Mouse (Mus musculus): ENCODE measurements around the gene Zfp874b. TPM values are rescaled to one million over a fixed set of nuclear protein-coding genes. Genes with fewer than 3 reads are reported as not detected.
"Not testable (repeated sequence)": the region's sequence is repeated elsewhere in the genome, so short reads cannot be mapped to it uniquely, and the experiment has no call there.

Zfp874b gene
- polyA plus RNA-seq (2015; fragmentation: Nextera tagmentation; extraction: Ambion mirVana), result 1.7 TPM in 2 replicates

- Histone ChIP-seq H3K27me3 (no peaks in the 10 kb centered on the region), H3K36me3 (ENCODE audit: poor library complexity, severe bottlenecking) (peaks cover 9% of the 10 kb centered on the region), H3K4me2 (peak within 1 kb of the TSS; percentile 74), H3K9me3 (replicated peaks) (no peaks in the 10 kb centered on the region), H3K4me1 (peaks cover 10% of the 10 kb centered on the region; the same call in 1 of the 2 replicates), H3K27ac (no peak within 1 kb of the TSS), H3K4me3 (peak within 1 kb of the TSS; percentile 58), H3K9ac (peak within 1 kb of the TSS; percentile 70)
- ATAC-seq, result peak; percentile 97
- 7% methylated on average over 20 of the region's 20 CpGs for WGBS
These were observed at the start of gene Zfp874b for GRCm38 (mm10) chr13:67483625-67484423. Gene Zfp874b, minus strand, starts transcription at chr13:67484258.

GRCm38 (mm10) chr13:67527049-67527730 lies 43.1 kb upstream of the Zfp874b start:
- H3K4me2 ChIP-seq, result no peak overlapping the region
- no peaks in the 10 kb centered on the region for H3K9me3 ChIP-seq (replicated peaks)
- no peaks in the 10 kb centered on the region for H3K27me3 ChIP-seq
- H3K4me3 ChIP-seq, result no peak overlapping the region
- no peak overlapping the region for H3K27ac ChIP-seq
- no peak overlapping the region for H3K9ac ChIP-seq
- H3K36me3 ChIP-seq (ENCODE audit: poor library complexity, severe bottlenecking), result no peaks in the 10 kb centered on the region
- no peak for ATAC-seq
- H3K4me1 ChIP-seq, result peaks cover 21% of the 10 kb centered on the region
- 79% methylated on average over 3 of the region's 3 CpGs for WGBS

- Histone ChIP-seq H3K36me3 (ENCODE audit: poor library complexity, severe bottlenecking) (peaks cover 7% of the 10 kb centered on the region), H3K9me3 (replicated peaks) (no peaks in the 10 kb centered on the region), H3K4me1 (peaks cover 21% of the 10 kb centered on the region), H3K4me2 (peak within 1 kb of the TSS; percentile 86), H3K9ac (peak within 1 kb of the TSS; percentile 82), H3K27me3 (no peaks in the 10 kb centered on the region), H3K27ac (peak within 1 kb of the TSS; percentile 63), H3K4me3 (peak within 1 kb of the TSS; percentile 82)
- WGBS, result 0% methylated on average over 27 of the region's 27 CpGs
- peak; percentile 99 for ATAC-seq
These were observed 41.8 kb upstream of the Zfp874b start, which contains the start of the genes Gm26965 and Zfp87 for GRCm38 (mm10) chr13:67525753-67526410. Gene Gm26965, minus strand, starts transcription at chr13:67526151. Gene Zfp87, minus strand, starts transcription at chr13:67526177.

GRCm38 (mm10) chr13:67500908-67501307 lies 16.9 kb upstream of the Zfp874b start:
- H3K4me2 ChIP-seq, result no peak overlapping the region
- H3K4me1 ChIP-seq, result peaks cover 10% of the 10 kb centered on the region
- peaks cover 9% of the 10 kb centered on the region for H3K36me3 ChIP-seq (ENCODE audit: poor library complexity, severe bottlenecking)
- no peak overlapping the region for H3K9ac ChIP-seq
- ATAC-seq, result peak; percentile 41
- no peaks in the 10 kb centered on the region for H3K27me3 ChIP-seq
- H3K9me3 ChIP-seq (replicated peaks), result no peaks in the 10 kb centered on the region
- H3K4me3 ChIP-seq, result no peak overlapping the region
- no peak overlapping the region for H3K27ac ChIP-seq
- WGBS, result 87% methylated on average over 1 of the region's 1 CpGs

GRCm38 (mm10) chr13:67500084-67500719 lies 16.1 kb upstream of the Zfp874b start, which contains the start of gene Zfp58:
Gene Zfp58, minus strand, starts transcription at chr13:67500555.
- peak within 1 kb of the TSS; percentile 81 for H3K4me3 ChIP-seq
- no peaks in the 10 kb centered on the region for H3K9me3 ChIP-seq (replicated peaks)
- H3K9ac ChIP-seq, result peak within 1 kb of the TSS; percentile 81
- no peaks in the 10 kb centered on the region for H3K27me3 ChIP-seq
- ATAC-seq, result peak; percentile 98
- H3K4me1 ChIP-seq, result peaks cover 10% of the 10 kb centered on the region
- peaks cover 14% of the 10 kb centered on the region for H3K36me3 ChIP-seq (ENCODE audit: poor library complexity, severe bottlenecking)
- H3K4me2 ChIP-seq, result peak within 1 kb of the TSS; percentile 79
- 0% methylated on average over 22 of the region's 22 CpGs for WGBS
- no peak within 1 kb of the TSS for H3K27ac ChIP-seq

GRCm38 (mm10) chr13:67495631-67496030 lies 11.6 kb upstream of the Zfp874b start:
- no peak overlapping the region for H3K4me3 ChIP-seq
- ATAC-seq, result no peak
- H3K4me2 ChIP-seq, result no peak overlapping the region
- 90% methylated on average over 1 of the region's 1 CpGs for WGBS
- H3K9me3 ChIP-seq (replicated peaks), result peaks cover 8% of the 10 kb centered on the region; the same call in 1 of the 2 replicates
- H3K27me3 ChIP-seq, result no peaks in the 10 kb centered on the region
- no peak overlapping the region for H3K9ac ChIP-seq
- H3K27ac ChIP-seq, result no peak overlapping the region
- H3K4me1 ChIP-seq, result peaks cover 10% of the 10 kb centered on the region
- peaks cover 56% of the 10 kb centered on the region for H3K36me3 ChIP-seq (ENCODE audit: poor library complexity, severe bottlenecking)

GRCm38 (mm10) chr13:67484424-67484811 lies 360 bp upstream of the Zfp874b start:
- Histone ChIP-seq H3K4me1 (peaks cover 10% of the 10 kb centered on the region; the same call in 1 of the 2 replicates), H3K4me3 (peak overlapping the region; percentile 58), H3K9ac (peak overlapping the region; percentile 70), H3K9me3 (replicated peaks) (no peaks in the 10 kb centered on the region), H3K4me2 (peak overlapping the region; percentile 74), H3K36me3 (ENCODE audit: poor library complexity, severe bottlenecking) (peaks cover 13% of the 10 kb centered on the region), H3K27me3 (no peaks in the 10 kb centered on the region), H3K27ac (no peak overlapping the region)
- peak; percentile 72 for ATAC-seq
- WGBS, result 45% methylated on average over 8 of the region's 8 CpGs

GRCm38 (mm10) chr13:67481528-67481927 lies 2.5 kb downstream of the Zfp874b start:
- no peaks in the 10 kb centered on the region for H3K27me3 ChIP-seq
- 60% methylated on average over 4 of the region's 4 CpGs for WGBS

GRCm38 (mm10) chr13:67469274-67469673 lies 14.8 kb downstream of the Zfp874b start:
- no peak for ATAC-seq
- no peaks in the 10 kb centered on the region for H3K9me3 ChIP-seq (replicated peaks)
- WGBS, result 90% methylated on average over 3 of the region's 3 CpGs

More at GRCm38 (mm10) chr13:67481528-67481927, 2.5 kb downstream of the Zfp874b start:
- Histone ChIP-seq H3K9me3 (replicated peaks) (no peaks in the 10 kb centered on the region), H3K4me3 (no peak overlapping the region), H3K36me3 (ENCODE audit: poor library complexity, severe bottlenecking) (no peaks in the 10 kb centered on the region), H3K27ac (no peak overlapping the region), H3K9ac (no peak overlapping the region), H3K4me2 (no peak overlapping the region), H3K4me1 (peaks cover 10% of the 10 kb centered on the region; the same call in 1 of the 2 replicates)
- ATAC-seq, result no peak

GRCm38 (mm10) chr13:67463506-67464185 lies 20.4 kb downstream of the Zfp874b start:
- H3K9me3 ChIP-seq (replicated peaks); H3K4me2 ChIP-seq; H3K4me1 ChIP-seq; H3K9ac ChIP-seq; H3K36me3 ChIP-seq (ENCODE audit: poor library complexity, severe bottlenecking); ATAC-seq; H3K27ac ChIP-seq; H3K4me3 ChIP-seq; H3K27me3 ChIP-seq: not testable (repeated sequence)
- 91% methylated on average over 3 of the region's 5 CpGs for WGBS

More at GRCm38 (mm10) chr13:67469274-67469673, 14.8 kb downstream of the Zfp874b start:
- no peak overlapping the region for H3K4me2 ChIP-seq
- H3K36me3 ChIP-seq (ENCODE audit: poor library complexity, severe bottlenecking), result peaks cover 16% of the 10 kb centered on the region; the same call in 1 of the 2 replicates
- H3K4me3 ChIP-seq, result no peak overlapping the region
- no peak overlapping the region for H3K9ac ChIP-seq
- H3K27ac ChIP-seq, result no peak overlapping the region
- H3K4me1 ChIP-seq, result no peaks in the 10 kb centered on the region
- no peaks in the 10 kb centered on the region for H3K27me3 ChIP-seq

GRCm38 (mm10) chr13:67452021-67452309 lies 32.1 kb downstream of the Zfp874b start:
- 0 out of 2 replicates have a peak, but pooled peaks have one; percentile 25 for ATAC-seq
- H3K27ac ChIP-seq, result no peak overlapping the region
- H3K4me1 ChIP-seq, result 0 out of 2 replicates have a peak, but pooled peaks cover 3% of the 10 kb centered on the region
- H3K4me3 ChIP-seq, result peak overlapping the region; percentile 56
- H3K9ac ChIP-seq, result peak overlapping the region; percentile 45
- H3K9me3 ChIP-seq (replicated peaks), result no peaks in the 10 kb centered on the region
- peak overlapping the region; percentile 70 for H3K4me2 ChIP-seq
- no peaks in the 10 kb centered on the region for H3K27me3 ChIP-seq
- WGBS, result 3% methylated on average over 3 of the region's 3 CpGs
- H3K36me3 ChIP-seq (ENCODE audit: poor library complexity, severe bottlenecking), result peaks cover 2% of the 10 kb centered on the region; the same call in 1 of the 2 replicates
